ENCODE assay signal across 8 mouse cellular contexts in genomic region chr8:83724697-83725482, GRCm38 (mm10). TPM values are rescaled to one million over a fixed set of nuclear protein-coding genes. Genes with fewer than 3 reads are reported as not detected.
DNase-seq lines count a peak whose midpoint lies in the region; ATAC-seq and TF ChIP-seq lines count a peak whose summit lies in the region.

No protein-coding gene starts in this region.

- no peak; the same call in 1 of the 2 replicates for TF ChIP-seq POLR2A in bone marrow, adult 2 months (IDR thresholded peaks at IDR 0.05; ENCODE audit: borderline replicate concordance, control insufficient read depth, low read depth, low read length)

- ATAC-seq in erythroblast, adult 5-6 weeks (replicated peaks; ENCODE audit: low FRiP score, poor library complexity, severe bottlenecking): peak; percentile 64
- ATAC-seq in heart, embryonic 15.5 days (replicated peaks; ENCODE audit: insufficient number of reproducible peaks, insufficient read depth, low FRiP score, low read depth): 0 out of 2 replicates have a peak, but pooled peaks have one; percentile 53
- peak; percentile 65 for ATAC-seq in liver, embryonic 12.5 days
- ATAC-seq in stomach, embryonic 16.5 days (ENCODE audit: insufficient read depth, low FRiP score): peak; percentile 68

- TF ChIP-seq CTCF in bone marrow, adult 2 months (IDR thresholded peaks at IDR 0.05; ENCODE audit: control insufficient read depth, insufficient read depth, low read length): peak; percentile 92

- H3K9me3 ChIP-seq in heart, embryonic 15.5 days (replicated peaks): no peaks in the 10 kb centered on the region
- H3K9me3 ChIP-seq in liver, embryonic 12.5 days (replicated peaks): no peaks in the 10 kb centered on the region
- no peaks in the 10 kb centered on the region for H3K9me3 ChIP-seq in stomach, embryonic 16.5 days (replicated peaks; ENCODE audit: control insufficient read depth, low read length)

- H3K4me3 ChIP-seq in bone marrow, adult 2 months (replicated peaks; ENCODE audit: control insufficient read depth, low read depth, low read length): no peak overlapping the region
- H3K4me3 ChIP-seq in heart, embryonic 15.5 days: no peak overlapping the region
- H3K4me3 ChIP-seq in liver, embryonic 12.5 days: no peak overlapping the region
- no peak overlapping the region for H3K4me3 ChIP-seq in stomach, embryonic 16.5 days (replicated peaks; ENCODE audit: low read length)

- peak; percentile 89 to 90 for DNase-seq in B cell, adult 2 months
- DNase-seq in kidney, postnatal 14 days: peak; percentile 85
- peak; percentile 73 to 83 for DNase-seq in natural killer cell, adult 2 months (ENCODE audit: low spot score in 2 of 2)

- 34% methylated on average over 15 of the region's 15 CpGs for WGBS in bone marrow, adult 2 months
- 46% methylated on average over 15 of the region's 15 CpGs for WGBS in heart, embryonic 15.5 days
- 53% methylated on average over 15 of the region's 15 CpGs for WGBS in liver, embryonic 12.5 days (ENCODE audit: insufficient replicate concordance)
- 42% methylated on average over 15 of the region's 15 CpGs for WGBS in stomach, embryonic 16.5 days

- no peaks in the 10 kb centered on the region for H3K27me3 ChIP-seq in heart, embryonic 15.5 days
- H3K27me3 ChIP-seq in liver, embryonic 12.5 days (replicated peaks): no peaks in the 10 kb centered on the region
- no peaks in the 10 kb centered on the region for H3K27me3 ChIP-seq in stomach, embryonic 16.5 days (ENCODE audit: control insufficient read depth, insufficient read depth, low read length)

- no peak overlapping the region for H3K9ac ChIP-seq in heart, embryonic 15.5 days
- no peak overlapping the region for H3K9ac ChIP-seq in liver, embryonic 12.5 days
- H3K9ac ChIP-seq in stomach, embryonic 16.5 days (ENCODE audit: low read length): no peak overlapping the region

- no peak overlapping the region for H3K4me2 ChIP-seq in heart, embryonic 15.5 days
- H3K4me2 ChIP-seq in liver, embryonic 12.5 days: no peak overlapping the region
- H3K4me2 ChIP-seq in stomach, embryonic 16.5 days (ENCODE audit: low read depth, low read length): no peak overlapping the region

- no peaks in the 10 kb centered on the region for H3K4me1 ChIP-seq in bone marrow, adult 2 months (ENCODE audit: control insufficient read depth, insufficient read depth, low read length)
- H3K4me1 ChIP-seq in heart, embryonic 15.5 days (replicated peaks): peaks cover 3% of the 10 kb centered on the region; the same call in 1 of the 2 replicates
- H3K4me1 ChIP-seq in liver, embryonic 12.5 days: 0 out of 2 replicates have a peak, but pooled peaks cover 7% of the 10 kb centered on the region
- no peaks in the 10 kb centered on the region for H3K4me1 ChIP-seq in stomach, embryonic 16.5 days (ENCODE audit: control insufficient read depth, insufficient read depth, low read length)

- H3K36me3 ChIP-seq in heart, embryonic 15.5 days: peaks cover 77% of the 10 kb centered on the region
- peaks cover 66% of the 10 kb centered on the region for H3K36me3 ChIP-seq in liver, embryonic 12.5 days
- peaks cover 29% of the 10 kb centered on the region for H3K36me3 ChIP-seq in stomach, embryonic 16.5 days (ENCODE audit: control insufficient read depth, insufficient read depth, low read length)

- no peak overlapping the region for H3K27ac ChIP-seq in bone marrow, adult 2 months (ENCODE audit: control insufficient read depth, insufficient read depth, low read depth, low read length, poor library complexity)
- H3K27ac ChIP-seq in heart, embryonic 15.5 days: no peak overlapping the region; the same call in 1 of the 2 replicates
- H3K27ac ChIP-seq in liver, embryonic 12.5 days: no peak overlapping the region
- no peak overlapping the region for H3K27ac ChIP-seq in stomach, embryonic 16.5 days (ENCODE audit: low read length)

RNA-seq across cellular contexts. Expression of gene Ddx39, which starts 9.9 kb away (rescaled TPM):
- 74.2 and 81.0 TPM in 2 replicates for polyA plus RNA-seq in bone marrow, adult 2 months (2011; ENCODE audit: insufficient read depth, insufficient read length, low replicate concordance, missing spikeins)
- 20.1 and 40.0 TPM in 2 replicates for total RNA-seq in erythroblast, adult 5-6 weeks (2015; ENCODE audit: low replicate concordance)
- 36.5 and 37.3 TPM in 2 replicates for total RNA-seq in erythroblast, adult 5-6 weeks (2017; ENCODE audit: low replicate concordance)
- polyA plus RNA-seq in heart, embryonic 15.5 days (2015; fragmentation: Nextera tagmentation; extraction: Ambion mirVana): 107 and 135 TPM in 2 replicates
- 270 and 299 TPM in 2 replicates for polyA plus RNA-seq in liver, embryonic 12.5 days (2016; fragmentation: Nextera tagmentation; extraction: Ambion mirVana)
- polyA plus RNA-seq in stomach, embryonic 16.5 days (2015; fragmentation: Nextera tagmentation; extraction: Ambion mirVana): 154 and 167 TPM in 2 replicates

RNA-seq across cellular contexts. Expression of gene Adgre5, which starts 16.2 kb away (rescaled TPM):
- 25.3 and 79.2 TPM in 2 replicates for polyA plus RNA-seq in bone marrow, adult 2 months (2011; ENCODE audit: insufficient read depth, insufficient read length, low replicate concordance, missing spikeins)
- total RNA-seq in erythroblast, adult 5-6 weeks (2015; ENCODE audit: low replicate concordance): 31.8 and 56.7 TPM in 2 replicates
- total RNA-seq in erythroblast, adult 5-6 weeks (2017; ENCODE audit: low replicate concordance): 17.1 and 27.1 TPM in 2 replicates
- 31.2 and 38.7 TPM in 2 replicates for polyA plus RNA-seq in heart, embryonic 15.5 days (2015; fragmentation: Nextera tagmentation; extraction: Ambion mirVana)
- polyA plus RNA-seq in liver, embryonic 12.5 days (2016; fragmentation: Nextera tagmentation; extraction: Ambion mirVana): 11.5 and 12.5 TPM in 2 replicates
- 40.5 and 45.6 TPM in 2 replicates for polyA plus RNA-seq in stomach, embryonic 16.5 days (2015; fragmentation: Nextera tagmentation; extraction: Ambion mirVana)

RNA-seq across cellular contexts. Expression of gene Pkn1, which starts 25.9 kb away (rescaled TPM):
- 44.4 and 94.3 TPM in 2 replicates for polyA plus RNA-seq in bone marrow, adult 2 months (2011; ENCODE audit: insufficient read depth, insufficient read length, low replicate concordance, missing spikeins)
- 5.2 and 9.0 TPM in 2 replicates for total RNA-seq in erythroblast, adult 5-6 weeks (2015; ENCODE audit: low replicate concordance)
- total RNA-seq in erythroblast, adult 5-6 weeks (2017; ENCODE audit: low replicate concordance): 22.3 and 30.6 TPM in 2 replicates
- 15.4 and 22.1 TPM in 2 replicates for polyA plus RNA-seq in heart, embryonic 15.5 days (2015; fragmentation: Nextera tagmentation; extraction: Ambion mirVana)
- polyA plus RNA-seq in liver, embryonic 12.5 days (2016; fragmentation: Nextera tagmentation; extraction: Ambion mirVana): 17.5 and 19.5 TPM in 2 replicates
- polyA plus RNA-seq in stomach, embryonic 16.5 days (2015; fragmentation: Nextera tagmentation; extraction: Ambion mirVana): 14.7 and 19.9 TPM in 2 replicates

RNA-seq across cellular contexts. Expression of gene Ptger1, which starts 58.4 kb away (rescaled TPM):
- 0.41 and 0.57 TPM in 2 replicates for polyA plus RNA-seq in bone marrow, adult 2 months (2011; ENCODE audit: insufficient read depth, insufficient read length, low replicate concordance, missing spikeins)
- 0.21 TPM in 1 of 2 replicates, not detected in the other for total RNA-seq in erythroblast, adult 5-6 weeks (2015; ENCODE audit: low replicate concordance)
- total RNA-seq in erythroblast, adult 5-6 weeks (2017; ENCODE audit: low replicate concordance): 0.56 and 0.60 TPM in 2 replicates
- polyA plus RNA-seq in heart, embryonic 15.5 days (2015; fragmentation: Nextera tagmentation; extraction: Ambion mirVana): 0.45 and 0.84 TPM in 2 replicates
- polyA plus RNA-seq in liver, embryonic 12.5 days (2016; fragmentation: Nextera tagmentation; extraction: Ambion mirVana): 0.25 and 0.41 TPM in 2 replicates
- polyA plus RNA-seq in stomach, embryonic 16.5 days (2015; fragmentation: Nextera tagmentation; extraction: Ambion mirVana): 5.7 and 6.3 TPM in 2 replicates
